Mouse (Mus musculus): Measurements from ENCODE around the gene Parm1.

Parm1 gene

GRCm38 (mm10) chr5:91517480-91518301, at the start of gene Parm1:
Gene Parm1 (plus strand): TSS chr5:91517615.
- peak; percentile 85 to 87 for DNase-seq

DNA sequence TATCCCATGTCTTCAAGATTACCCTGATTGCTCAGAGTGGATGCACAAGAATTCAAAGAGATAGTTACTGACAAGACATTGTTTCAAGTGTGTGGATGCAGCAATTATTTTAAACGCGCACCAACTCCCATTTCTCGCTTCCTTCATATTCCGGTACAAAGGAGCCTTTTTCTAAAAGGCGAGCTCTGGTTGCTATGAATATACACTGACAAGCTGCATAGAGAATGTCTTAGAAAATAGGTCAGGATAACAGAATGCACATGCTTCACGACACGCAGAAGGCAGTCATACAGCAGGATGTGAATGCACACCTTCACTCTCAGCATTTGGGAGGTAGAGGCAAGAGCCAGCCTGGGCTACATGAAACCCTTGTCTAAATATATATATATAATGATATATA, 42.2 kb upstream of the Parm1 start:
- no peak for DNase-seq

DNA sequence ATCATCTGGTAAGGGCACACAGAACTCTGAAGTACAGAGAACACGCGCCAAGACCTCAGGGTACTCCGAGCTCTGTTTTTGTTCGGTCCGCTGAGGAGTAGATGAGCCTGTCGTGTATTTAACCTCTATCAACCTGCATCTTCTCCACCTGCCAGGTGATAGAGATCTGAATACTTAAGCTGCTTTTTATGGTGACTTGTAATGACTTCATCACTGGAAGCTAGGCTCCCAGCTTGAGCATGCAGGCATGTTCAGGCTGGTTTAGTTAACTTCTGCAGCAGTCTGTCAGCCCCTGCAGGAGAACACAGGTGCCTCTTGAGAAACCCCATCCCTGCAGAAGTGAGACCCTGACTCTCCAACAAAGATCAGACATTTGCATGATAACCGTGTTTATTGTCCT, 40.6 kb upstream of the Parm1 start:
- no peak for DNase-seq

- no peak for DNase-seq
Observed at GRCm38 (mm10) chr5:91478673-91479072, 38.7 kb upstream of the Parm1 start.

DNA sequence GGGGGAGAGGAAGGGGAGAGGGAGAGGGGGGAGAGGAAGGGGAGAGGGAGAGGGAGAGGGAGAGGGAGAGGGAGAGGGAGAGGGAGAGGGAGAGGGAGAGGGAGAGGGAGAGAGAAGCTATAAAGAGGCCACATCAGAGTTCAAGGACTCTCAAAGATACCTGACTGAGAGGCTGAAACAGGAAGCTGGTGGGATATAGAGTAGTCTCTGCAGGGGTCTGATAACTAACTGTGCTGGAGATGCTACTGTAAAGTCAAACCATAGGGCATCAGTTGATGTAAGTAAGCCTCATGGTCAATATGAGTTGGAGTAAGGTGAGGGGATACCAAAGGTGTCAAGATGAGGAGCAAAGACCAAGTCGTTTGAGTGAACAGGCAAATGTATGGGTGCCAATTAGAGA, 37.3 kb upstream of the Parm1 start:
- no peak for DNase-seq

DNA sequence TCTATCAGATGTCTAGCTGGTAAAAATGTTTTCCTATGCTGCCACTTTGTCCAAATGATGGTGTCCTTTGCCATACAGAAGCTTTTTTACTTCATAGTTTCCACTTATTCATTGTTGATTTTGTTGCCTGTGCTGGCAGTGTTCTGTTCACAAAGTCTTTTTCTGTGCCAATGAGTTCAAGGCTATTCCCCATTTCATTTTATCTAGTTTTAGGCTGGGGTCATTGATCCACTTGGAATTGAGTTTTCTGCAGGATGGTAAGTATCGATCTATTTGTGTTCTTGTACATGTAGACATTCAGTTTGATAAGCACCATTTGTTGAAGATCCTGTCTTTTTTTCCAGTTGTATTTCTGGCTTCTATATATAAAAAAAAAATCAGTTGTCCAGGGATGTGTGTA, 33.1 kb upstream of the Parm1 start:
- DNase-seq: no peak

- DNase-seq: no peak
Observed at GRCm38 (mm10) chr5:91494456-91494855, 23.0 kb upstream of the Parm1 start.

- DNase-seq: no peak
Observed at GRCm38 (mm10) chr5:91501361-91501760, 16.1 kb upstream of the Parm1 start.

DNA sequence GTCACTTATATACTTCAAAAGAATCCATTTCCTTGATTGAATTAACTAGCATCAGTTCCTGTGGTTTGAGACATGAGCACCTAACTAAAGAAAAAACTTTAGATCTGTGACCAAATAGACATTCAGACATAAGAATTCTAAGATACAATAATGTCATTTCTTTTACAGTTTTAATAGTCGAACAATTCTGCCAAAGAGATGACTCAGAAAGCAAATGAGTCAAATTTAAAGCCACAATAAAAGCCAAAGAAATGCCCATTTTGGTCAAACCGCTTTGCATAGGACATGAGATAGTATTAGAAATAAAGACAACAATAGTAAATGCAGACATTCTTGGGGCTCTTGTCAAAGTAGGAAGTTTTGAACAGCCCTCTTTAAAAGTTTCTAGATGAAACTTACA, 15.0 kb upstream of the Parm1 start:
- no peak for DNase-seq

GRCm38 (mm10) chr5:91504320-91504922, 13.0 kb upstream of the Parm1 start:
- no peak for DNase-seq

- DNase-seq: no peak
Observed at GRCm38 (mm10) chr5:91517077-91517476, 338 bp upstream of the Parm1 start.

DNA sequence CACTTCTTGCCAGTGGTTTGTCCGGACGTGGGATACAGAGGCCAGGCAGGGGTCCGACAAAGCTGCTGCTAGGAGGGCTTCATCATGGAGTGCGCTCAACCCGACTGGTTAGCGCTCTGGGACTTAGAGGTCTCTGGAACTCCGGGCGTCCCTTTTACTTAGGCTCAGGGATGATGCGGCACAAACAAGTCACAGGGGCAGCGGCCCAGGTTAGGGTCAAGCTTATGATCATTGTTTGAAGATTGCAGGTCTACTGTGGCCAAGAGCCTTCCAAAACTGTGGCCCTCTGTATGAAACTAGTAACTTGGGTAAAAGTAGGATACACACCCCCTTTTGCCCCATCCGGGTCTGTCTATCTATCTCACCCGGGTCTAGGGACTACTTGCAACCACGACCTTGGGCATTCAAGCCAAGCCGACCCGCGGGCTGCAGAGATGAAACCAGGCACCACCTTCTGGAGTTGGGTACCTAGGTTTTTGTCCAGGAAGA, 931 bp downstream of the Parm1 start:
- no peak for DNase-seq

DNA sequence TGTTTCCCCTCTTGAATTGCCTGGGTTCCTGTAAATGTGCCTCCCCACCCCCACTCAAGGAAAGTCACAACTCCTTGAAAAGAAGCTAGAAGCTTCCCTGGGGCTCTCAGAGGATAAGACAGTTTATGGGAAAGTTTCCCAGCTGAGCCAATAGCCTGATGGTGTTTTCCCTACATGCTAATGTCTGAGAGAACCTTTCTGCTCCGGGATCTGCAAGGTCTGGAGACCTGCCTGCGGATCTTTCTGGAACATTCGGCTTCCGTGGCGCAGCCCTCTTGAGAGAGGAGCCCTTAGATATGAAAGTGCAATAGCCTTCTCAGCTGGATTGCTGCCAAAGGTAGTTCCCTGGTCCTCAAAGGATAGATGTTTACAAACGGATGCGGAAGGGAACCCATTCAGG, 1.5 kb downstream of the Parm1 start:
- DNase-seq: peak; percentile 12 to 23

- no peak for DNase-seq
Observed at GRCm38 (mm10) chr5:91519521-91519920, 2.1 kb downstream of the Parm1 start.

- DNase-seq: no peak
Observed at GRCm38 (mm10) chr5:91532748-91533496, 15.5 kb downstream of the Parm1 start.

DNA sequence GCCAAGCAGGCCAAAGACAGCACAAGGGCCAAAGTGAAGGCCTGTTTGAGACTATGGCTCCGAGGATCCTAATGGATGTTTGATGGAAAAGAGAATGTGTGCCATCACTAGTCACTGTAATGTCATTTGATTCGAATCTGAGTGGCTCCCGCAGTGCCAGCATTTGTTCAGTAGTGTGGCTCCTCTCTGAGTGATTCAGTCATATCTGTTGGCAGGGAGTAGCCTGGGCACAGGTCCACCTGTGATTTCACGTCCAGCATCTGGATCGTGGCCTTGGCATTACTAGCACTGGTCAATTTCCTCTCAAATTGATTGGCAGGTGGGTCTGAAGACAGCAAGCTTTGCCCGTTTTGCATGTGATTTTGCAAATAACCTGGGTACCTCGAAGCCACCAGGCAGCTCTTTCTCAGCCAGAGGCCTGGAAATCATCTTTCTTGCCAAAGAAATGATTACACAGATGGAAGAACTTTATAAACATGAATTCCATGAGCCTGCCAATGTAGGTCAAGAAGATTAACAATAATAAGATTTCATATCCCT, 41.7 kb downstream of the Parm1 start:
- no peak for DNase-seq

GRCm38 (mm10) chr5:91559711-91560110, 42.3 kb downstream of the Parm1 start:
- no peak for DNase-seq

GRCm38 (mm10) chr5:91561394-91561793, 44.0 kb downstream of the Parm1 start:
- no peak for DNase-seq

GRCm38 (mm10) chr5:91562486-91562885, 45.1 kb downstream of the Parm1 start:
- DNase-seq: no peak

GRCm38 (mm10) chr5:91564054-91564453, 46.6 kb downstream of the Parm1 start:
- no peak for DNase-seq

DNA sequence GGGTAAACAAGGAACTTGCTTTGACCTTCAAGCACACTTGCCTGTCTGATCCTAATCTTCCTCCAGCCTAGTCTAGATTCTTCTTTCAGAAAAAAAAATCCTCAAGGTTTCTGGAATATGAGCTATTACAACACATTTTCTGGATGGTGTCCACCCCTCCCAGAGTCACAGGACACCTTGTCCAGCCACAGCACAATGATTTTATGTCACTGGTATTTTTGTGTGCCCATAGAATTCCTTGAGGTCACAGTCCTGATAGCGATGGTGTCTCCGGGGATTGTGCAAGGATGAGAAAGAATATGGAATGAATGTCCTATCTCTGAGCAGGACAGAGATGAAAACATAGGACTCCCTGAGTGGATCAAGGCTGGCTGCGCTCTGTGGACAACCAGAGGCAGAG, 48.0 kb downstream of the Parm1 start:
- no peak for DNase-seq

DNA sequence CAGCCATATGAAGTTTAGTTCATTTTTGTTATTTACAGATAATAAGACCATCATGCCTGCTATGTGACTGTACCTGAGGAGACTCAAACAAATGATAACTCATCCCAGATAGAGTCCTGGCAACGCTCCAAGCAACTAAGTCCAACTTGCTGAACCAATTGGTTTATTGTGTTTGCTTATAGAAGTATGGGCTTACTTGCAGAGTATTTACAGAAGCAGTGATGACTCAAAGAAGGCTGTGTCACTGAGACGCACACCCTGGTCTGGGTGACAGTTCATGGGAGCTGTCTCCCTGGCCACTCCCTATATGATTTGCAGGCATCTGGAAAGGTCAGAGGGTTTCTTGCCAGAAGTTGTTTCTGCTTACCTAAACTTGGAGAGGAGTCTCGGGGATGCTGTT, 49.2 kb downstream of the Parm1 start:
- DNase-seq: no peak

DNA sequence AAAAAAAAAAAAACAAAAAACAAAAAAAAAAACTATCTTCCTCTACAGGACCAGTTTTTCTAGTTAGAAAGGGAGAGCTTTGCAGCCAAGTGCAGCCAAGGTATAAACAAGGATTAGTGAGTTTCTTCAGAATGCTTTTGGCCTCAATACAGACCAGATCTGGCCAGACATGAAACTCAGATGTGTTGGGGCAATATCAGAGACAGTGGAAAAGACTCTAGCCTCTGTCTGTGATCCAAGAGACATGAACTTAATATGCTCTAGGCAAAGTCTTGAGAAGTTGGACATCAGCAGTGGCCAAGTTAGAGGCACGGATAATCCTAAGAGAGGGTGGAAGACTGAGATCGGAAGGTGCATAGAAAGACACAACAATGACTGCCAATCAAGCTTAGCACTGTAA, 56.8 kb downstream of the Parm1 start:
- DNase-seq: no peak
